Mouse (Mus musculus): Measurements from ENCODE around the gene Spo11. TPM values are rescaled to one million over a fixed set of nuclear protein-coding genes. Genes with fewer than 3 reads are reported as not detected.

Spo11 gene
- polyA plus RNA-seq, 1 experiment from 2014 or later, result not detected

DNA sequence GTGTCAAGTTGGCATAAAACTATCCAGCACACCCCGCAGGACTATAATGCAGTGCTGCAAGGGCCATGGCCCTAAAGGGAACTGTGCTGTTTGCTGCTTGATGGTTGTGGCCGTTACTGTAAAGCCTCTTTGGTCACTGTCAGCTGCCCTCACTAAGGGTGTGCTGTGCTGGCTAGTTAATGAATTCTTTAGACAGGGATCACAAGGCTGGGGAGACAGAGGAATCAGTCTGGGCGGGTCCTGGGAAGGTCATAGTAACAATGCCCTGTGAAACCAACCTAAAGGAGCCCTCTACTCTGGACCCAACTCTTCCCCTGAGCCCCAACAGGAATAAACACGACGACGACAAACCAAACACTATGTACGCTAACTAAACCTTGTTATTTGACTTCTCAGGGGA lies 21.0 kb downstream of the Spo11 start:
- Histone ChIP-seq H3K9ac (ENCODE audit: low read depth, low read length) (no peak overlapping the region), H3K4me2 (replicated peaks; ENCODE audit: low read depth) (no peak overlapping the region), H3K4me3 (ENCODE audit: low read depth, low read length) (no peak overlapping the region), H3K27me3 (replicated peaks; ENCODE audit: control insufficient read depth, insufficient read depth, low read length) (no peaks in the 10 kb centered on the region), H3K9me3 (ENCODE audit: control insufficient read depth) (no peaks in the 10 kb centered on the region), H3K4me1 (replicated peaks; ENCODE audit: control insufficient read depth, insufficient read depth, low read length) (no peaks in the 10 kb centered on the region; the same call in 1 of the 2 replicates), H3K27ac (ENCODE audit: low read depth, low read length) (no peak overlapping the region), H3K36me3 (ENCODE audit: control insufficient read depth, insufficient read depth) (peaks cover 7% of the 10 kb centered on the region; the same call in 1 of the 2 replicates)
- TF ChIP-seq CTCF (IDR thresholded peaks at IDR 0.05; ENCODE audit: low read depth), result no peak
- no peak for ATAC-seq
- WGBS, result 51% methylated on average over 7 of the region's 7 CpGs

DNA sequence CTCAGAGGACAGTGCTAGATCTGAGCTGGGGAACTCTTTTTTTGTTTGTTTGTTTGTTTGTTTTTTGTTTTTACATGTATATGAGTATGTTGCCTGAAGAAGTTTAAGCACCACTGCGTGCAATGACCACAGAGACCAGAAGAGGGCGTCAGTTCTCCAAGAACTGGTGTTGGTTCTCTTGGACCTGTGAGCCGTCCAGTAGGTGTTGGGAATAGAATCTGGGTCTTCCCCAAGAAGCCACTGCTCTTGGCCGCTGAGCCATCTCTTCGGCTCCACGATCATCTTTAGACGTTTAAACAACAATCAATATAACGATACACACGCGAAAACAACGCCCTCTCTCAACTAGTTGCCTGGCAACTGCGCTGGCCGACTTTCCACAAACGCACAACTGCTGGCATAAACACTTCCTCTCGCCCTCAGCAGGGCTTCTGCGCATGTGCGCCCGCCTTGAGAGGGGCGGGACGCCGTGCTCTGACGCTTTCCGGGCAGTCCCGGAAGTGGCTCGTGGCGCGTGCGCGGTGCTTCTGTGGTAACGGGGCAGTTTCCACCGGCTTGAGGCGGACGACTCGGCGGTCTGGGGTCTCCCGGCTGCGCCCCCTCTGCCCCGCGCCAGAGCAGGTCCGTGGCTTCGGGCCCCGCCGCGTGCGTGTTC lies 22.3 kb downstream of the Spo11 start, which contains the start of gene Rae1:
Rae1 (plus strand) TSS at position 488 of the 655 bp plus-strand sequence.
- Histone ChIP-seq H3K9me3 (ENCODE audit: control insufficient read depth) (no peaks in the 10 kb centered on the region), H3K4me1 (replicated peaks; ENCODE audit: control insufficient read depth, insufficient read depth, low read length) (no peaks in the 10 kb centered on the region; the same call in 1 of the 2 replicates), H3K27me3 (replicated peaks; ENCODE audit: control insufficient read depth, insufficient read depth, low read length) (no peaks in the 10 kb centered on the region), H3K4me2 (replicated peaks; ENCODE audit: low read depth) (peak within 1 kb of the TSS; percentile 86), H3K36me3 (ENCODE audit: control insufficient read depth, insufficient read depth) (peaks cover 18% of the 10 kb centered on the region), H3K27ac (ENCODE audit: low read depth, low read length) (peak within 1 kb of the TSS; percentile 95), H3K9ac (ENCODE audit: low read depth, low read length) (peak within 1 kb of the TSS; percentile 95), H3K4me3 (ENCODE audit: low read depth, low read length) (peak within 1 kb of the TSS; percentile 87)
- WGBS, result under 1% methylated on average over 43 of the region's 45 CpGs
- ATAC-seq, result peak; percentile 96
- TF ChIP-seq CTCF (IDR thresholded peaks at IDR 0.05; ENCODE audit: low read depth), result peak; percentile 88

DNA sequence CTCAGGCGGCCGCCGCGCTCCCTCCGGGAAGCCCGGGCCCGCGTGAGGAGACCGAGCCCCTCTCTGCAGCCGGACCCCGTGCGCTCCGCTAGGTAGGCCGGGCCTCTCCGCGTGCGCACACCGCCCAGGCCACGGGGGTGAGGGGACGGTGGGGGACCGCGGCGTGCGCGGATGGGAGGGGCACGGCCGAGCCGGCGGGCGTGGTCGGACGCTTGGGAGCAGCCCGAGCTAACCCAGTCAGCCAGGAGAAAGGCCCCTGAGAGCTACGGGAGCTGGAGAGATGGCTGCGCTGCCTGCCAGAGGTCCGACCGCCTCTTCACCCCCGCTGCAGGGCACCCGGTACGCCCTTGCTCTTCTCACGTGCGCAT lies 22.8 kb downstream of the Spo11 start:
- H3K27me3 ChIP-seq (replicated peaks; ENCODE audit: control insufficient read depth, insufficient read depth, low read length), result no peaks in the 10 kb centered on the region
- H3K4me3 ChIP-seq (ENCODE audit: low read depth, low read length), result peak overlapping the region; percentile 87
- no peaks in the 10 kb centered on the region; the same call in 1 of the 2 replicates for H3K4me1 ChIP-seq (replicated peaks; ENCODE audit: control insufficient read depth, insufficient read depth, low read length)
- WGBS, result 0% methylated on average over 42 of the region's 42 CpGs
- TF ChIP-seq CTCF (IDR thresholded peaks at IDR 0.05; ENCODE audit: low read depth), result no peak
- peak overlapping the region; percentile 86 for H3K4me2 ChIP-seq (replicated peaks; ENCODE audit: low read depth)
- peaks cover 21% of the 10 kb centered on the region for H3K36me3 ChIP-seq (ENCODE audit: control insufficient read depth, insufficient read depth)
- peak overlapping the region; percentile 95 for H3K9ac ChIP-seq (ENCODE audit: low read depth, low read length)
- no peaks in the 10 kb centered on the region for H3K9me3 ChIP-seq (ENCODE audit: control insufficient read depth)
- ATAC-seq, result peak; percentile 87
- peak overlapping the region; percentile 95 for H3K27ac ChIP-seq (ENCODE audit: low read depth, low read length)

DNA sequence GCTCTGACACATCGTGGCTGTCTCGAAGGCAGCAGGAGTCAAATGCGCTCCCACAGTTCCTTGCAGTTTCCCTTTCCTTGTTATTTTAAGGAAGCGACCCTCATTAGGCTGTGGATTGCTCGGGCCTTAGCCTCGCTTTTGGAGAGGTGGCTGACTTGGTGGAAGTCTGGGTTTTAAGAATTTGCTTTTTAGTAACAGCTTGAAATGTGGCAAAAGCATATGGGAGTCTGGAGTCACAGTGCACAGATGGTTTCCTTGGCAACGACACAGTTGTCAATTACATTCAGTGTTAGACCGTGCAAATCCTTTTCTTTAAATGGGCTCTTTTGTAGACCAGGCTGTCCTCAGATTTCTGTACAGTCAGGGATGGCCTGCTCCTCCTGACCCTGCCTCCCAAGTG lies 23.4 kb downstream of the Spo11 start:
- no peaks in the 10 kb centered on the region for H3K27me3 ChIP-seq (replicated peaks; ENCODE audit: control insufficient read depth, insufficient read depth, low read length)
- H3K9ac ChIP-seq (ENCODE audit: low read depth, low read length), result peak overlapping the region; percentile 95
- ATAC-seq, result no peak
- H3K9me3 ChIP-seq (ENCODE audit: control insufficient read depth), result no peaks in the 10 kb centered on the region
- H3K36me3 ChIP-seq (ENCODE audit: control insufficient read depth, insufficient read depth), result peaks cover 27% of the 10 kb centered on the region
- peak overlapping the region; percentile 86 for H3K4me2 ChIP-seq (replicated peaks; ENCODE audit: low read depth)
- peak overlapping the region; percentile 87 for H3K4me3 ChIP-seq (ENCODE audit: low read depth, low read length)
- H3K4me1 ChIP-seq (replicated peaks; ENCODE audit: control insufficient read depth, insufficient read depth, low read length), result no peaks in the 10 kb centered on the region; the same call in 1 of the 2 replicates
- WGBS, result 12% methylated on average over 8 of the region's 8 CpGs
- H3K27ac ChIP-seq (ENCODE audit: low read depth, low read length), result peak overlapping the region; percentile 95; the same call in 1 of the 2 replicates
- no peak for TF ChIP-seq CTCF (IDR thresholded peaks at IDR 0.05; ENCODE audit: low read depth)

DNA sequence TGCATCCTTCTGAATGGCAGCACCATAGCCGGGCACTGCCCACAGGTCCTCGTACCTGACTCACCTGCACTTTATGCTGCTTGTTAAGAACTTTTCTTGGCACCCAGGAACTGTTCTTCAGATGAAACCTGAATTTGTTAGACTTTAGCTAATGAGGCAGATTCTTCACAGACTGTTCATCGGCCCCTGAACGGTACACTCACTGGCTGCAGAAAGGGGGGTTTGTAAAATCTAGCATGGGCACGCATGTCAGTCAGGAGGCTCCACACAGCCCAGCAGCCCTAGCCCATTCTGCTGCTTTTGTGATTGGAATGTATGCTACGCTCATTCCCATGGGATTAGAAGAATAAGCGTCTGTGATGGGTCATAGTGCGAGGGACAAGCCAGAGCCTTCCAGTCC lies 26.2 kb downstream of the Spo11 start:
- Histone ChIP-seq H3K36me3 (ENCODE audit: control insufficient read depth, insufficient read depth) (peaks cover 54% of the 10 kb centered on the region), H3K9ac (ENCODE audit: low read depth, low read length) (no peak overlapping the region), H3K9me3 (ENCODE audit: control insufficient read depth) (no peaks in the 10 kb centered on the region), H3K27ac (ENCODE audit: low read depth, low read length) (no peak overlapping the region), H3K4me3 (ENCODE audit: low read depth, low read length) (no peak overlapping the region), H3K4me1 (replicated peaks; ENCODE audit: control insufficient read depth, insufficient read depth, low read length) (no peaks in the 10 kb centered on the region; the same call in 1 of the 2 replicates), H3K4me2 (replicated peaks; ENCODE audit: low read depth) (no peak overlapping the region), H3K27me3 (replicated peaks; ENCODE audit: control insufficient read depth, insufficient read depth, low read length) (no peaks in the 10 kb centered on the region)
- 92% methylated on average over 8 of the region's 8 CpGs for WGBS
- TF ChIP-seq CTCF (IDR thresholded peaks at IDR 0.05; ENCODE audit: low read depth), result no peak
- ATAC-seq, result no peak

DNA sequence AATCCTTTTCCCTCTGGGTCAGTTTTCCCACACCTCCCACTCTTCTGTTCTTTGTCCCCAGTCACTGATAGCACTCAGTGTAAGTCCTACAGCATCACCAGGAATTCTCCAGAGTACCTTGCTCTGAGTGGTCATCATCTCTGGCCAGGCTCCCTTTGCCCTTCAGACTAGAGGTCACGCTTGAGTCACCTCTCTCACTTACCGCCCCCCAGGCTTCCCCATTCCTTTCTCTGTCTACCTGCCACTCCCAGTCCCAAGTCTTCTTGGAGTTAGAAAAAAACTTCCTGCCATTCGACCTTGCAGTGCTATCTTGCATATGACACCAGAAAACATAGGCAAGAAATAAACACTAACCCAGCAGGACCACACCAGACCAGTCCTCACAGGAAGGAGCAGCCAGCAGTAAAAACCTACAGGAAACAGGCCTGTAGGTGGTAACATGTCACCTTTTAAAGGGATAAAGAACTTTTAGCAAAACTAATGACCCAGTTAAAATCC lies 32.8 kb downstream of the Spo11 start:
- Histone ChIP-seq H3K4me2 (replicated peaks; ENCODE audit: low read depth) (no peak overlapping the region), H3K4me3 (ENCODE audit: low read depth, low read length) (no peak overlapping the region), H3K9me3 (ENCODE audit: control insufficient read depth) (no peaks in the 10 kb centered on the region), H3K27me3 (replicated peaks; ENCODE audit: control insufficient read depth, insufficient read depth, low read length) (no peaks in the 10 kb centered on the region), H3K27ac (ENCODE audit: low read depth, low read length) (no peak overlapping the region; the same call in 1 of the 2 replicates), H3K4me1 (replicated peaks; ENCODE audit: control insufficient read depth, insufficient read depth, low read length) (no peaks in the 10 kb centered on the region), H3K9ac (ENCODE audit: low read depth, low read length) (no peak overlapping the region), H3K36me3 (ENCODE audit: control insufficient read depth, insufficient read depth) (peaks cover 98% of the 10 kb centered on the region)
- no peak for TF ChIP-seq CTCF (IDR thresholded peaks at IDR 0.05; ENCODE audit: low read depth)
- 58% methylated on average over 3 of the region's 3 CpGs for WGBS
- peak; percentile 73 for ATAC-seq

Data from intestine, postnatal 0 days (tissue).